Mouse (Mus musculus): ENCODE results near the gene Git2. TPM values are rescaled to one million over a fixed set of nuclear protein-coding genes. Genes with fewer than 3 reads are reported as not detected.

The Git2 gene
- total RNA-seq, 1 experiment from 2014 or later, result 229 TPM

GRCm38 (mm10) chr5:114733606-114734005 is 41.7 kb downstream of the Git2 start:
- no peak for ATAC-seq (ENCODE audit: extremely low read depth, insufficient number of reproducible peaks, low FRiP score, poor library complexity, severe bottlenecking)

GRCm38 (mm10) chr5:114731969-114732368 is 43.3 kb downstream of the Git2 start:
- no peak for ATAC-seq (ENCODE audit: extremely low read depth, insufficient number of reproducible peaks, low FRiP score, poor library complexity, severe bottlenecking)

GRCm38 (mm10) chr5:114731498-114731897 is 43.8 kb downstream of the Git2 start:
- no peak for ATAC-seq (ENCODE audit: extremely low read depth, insufficient number of reproducible peaks, low FRiP score, poor library complexity, severe bottlenecking)

- no peak for ATAC-seq (ENCODE audit: extremely low read depth, insufficient number of reproducible peaks, low FRiP score, poor library complexity, severe bottlenecking)
Observed at GRCm38 (mm10) chr5:114730129-114730528, 45.2 kb downstream of the Git2 start.

- no peak for ATAC-seq (ENCODE audit: extremely low read depth, insufficient number of reproducible peaks, low FRiP score, poor library complexity, severe bottlenecking)
Observed at GRCm38 (mm10) chr5:114728160-114728559, 47.2 kb downstream of the Git2 start.

- ATAC-seq (ENCODE audit: extremely low read depth, insufficient number of reproducible peaks, low FRiP score, poor library complexity, severe bottlenecking), result no peak
Observed at GRCm38 (mm10) chr5:114722846-114723245, 52.5 kb downstream of the Git2 start.

GRCm38 (mm10) chr5:114721969-114722368 is 53.3 kb downstream of the Git2 start:
- ATAC-seq (ENCODE audit: extremely low read depth, insufficient number of reproducible peaks, low FRiP score, poor library complexity, severe bottlenecking), result no peak

GRCm38 (mm10) chr5:114720784-114721183 is 54.5 kb downstream of the Git2 start:
- no peak for ATAC-seq (ENCODE audit: extremely low read depth, insufficient number of reproducible peaks, low FRiP score, poor library complexity, severe bottlenecking)

GRCm38 (mm10) chr5:114719928-114720270 is 55.4 kb downstream of the Git2 start:
- ATAC-seq (ENCODE audit: extremely low read depth, insufficient number of reproducible peaks, low FRiP score, poor library complexity, severe bottlenecking), result no peak

GRCm38 (mm10) chr5:114719003-114719927 is 56.1 kb downstream of the Git2 start:
- no peak for ATAC-seq (ENCODE audit: extremely low read depth, insufficient number of reproducible peaks, low FRiP score, poor library complexity, severe bottlenecking)

GRCm38 (mm10) chr5:114718483-114718882 is 56.8 kb downstream of the Git2 start:
- no peak for ATAC-seq (ENCODE audit: extremely low read depth, insufficient number of reproducible peaks, low FRiP score, poor library complexity, severe bottlenecking)

GRCm38 (mm10) chr5:114717937-114718336 is 57.4 kb downstream of the Git2 start:
- no peak for ATAC-seq (ENCODE audit: extremely low read depth, insufficient number of reproducible peaks, low FRiP score, poor library complexity, severe bottlenecking)

- no peak for ATAC-seq (ENCODE audit: extremely low read depth, insufficient number of reproducible peaks, low FRiP score, poor library complexity, severe bottlenecking)
Observed at GRCm38 (mm10) chr5:114717292-114717691, 58.0 kb downstream of the Git2 start.

GRCm38 (mm10) chr5:114714551-114714950 is 60.8 kb downstream of the Git2 start:
- ATAC-seq (ENCODE audit: extremely low read depth, insufficient number of reproducible peaks, low FRiP score, poor library complexity, severe bottlenecking), result no peak

- ATAC-seq (ENCODE audit: extremely low read depth, insufficient number of reproducible peaks, low FRiP score, poor library complexity, severe bottlenecking), result no peak
Observed at GRCm38 (mm10) chr5:114709357-114709756, 66.0 kb downstream of the Git2 start.

- no peak for ATAC-seq (ENCODE audit: extremely low read depth, insufficient number of reproducible peaks, low FRiP score, poor library complexity, severe bottlenecking)
Observed at GRCm38 (mm10) chr5:114708491-114708890, 66.8 kb downstream of the Git2 start.

GRCm38 (mm10) chr5:114707265-114708068 is 67.8 kb downstream of the Git2 start, which contains the start of gene Tchp:
TSS of gene Tchp (plus strand) at chr5:114707760.
- peak; percentile 70 for ATAC-seq (ENCODE audit: extremely low read depth, insufficient number of reproducible peaks, low FRiP score, poor library complexity, severe bottlenecking)

GRCm38 (mm10) chr5:114702403-114703392 is 72.6 kb downstream of the Git2 start:
- no peak; the same call in 1 of the 2 replicates for ATAC-seq (ENCODE audit: extremely low read depth, insufficient number of reproducible peaks, low FRiP score, poor library complexity, severe bottlenecking)

GRCm38 (mm10) chr5:114699015-114699414 is 76.3 kb downstream of the Git2 start:
- ATAC-seq (ENCODE audit: extremely low read depth, insufficient number of reproducible peaks, low FRiP score, poor library complexity, severe bottlenecking), result no peak
